25 mouse cellular contexts compared by ENCODE assay signal in genomic region chr7:43660002-43660401, GRCm38 (mm10). TPM values are rescaled to one million over a fixed set of nuclear protein-coding genes. Genes with fewer than 3 reads are reported as not detected.
DNase-seq lines count a peak whose midpoint lies in the region; ATAC-seq and TF ChIP-seq lines count a peak whose summit lies in the region.
"Had no signal": no experiment of that assay in that cellular context is flagged by ENCODE, and none has a peak within 500 bp of the region (broad histone marks: within the 10 kb centered on the region; RNA-seq: fewer than 3 reads in every experiment).

Gene Siglece (minus strand): TSS chr7:43660161.

- H3K36me3 ChIP-seq in liver, adult 2 months (ENCODE audit: control insufficient read depth, insufficient read depth, low read length): no peaks in the 10 kb centered on the region
- no peaks in the 10 kb centered on the region for H3K36me3 ChIP-seq in liver, embryonic 16.5 days (ENCODE audit: control insufficient read depth, insufficient read depth)
- H3K36me3 ChIP-seq in forebrain, postnatal 0 days (ENCODE audit: insufficient read depth): no peaks in the 10 kb centered on the region
- H3K36me3 ChIP-seq: embryonic facial prominence, embryonic 10.5 days; forebrain, embryonic 15.5 days; G1E; intestine, embryonic 15.5 days; limb, embryonic 12.5 days; midbrain, embryonic 10.5 days had no signal

- no peak for ATAC-seq in liver, embryonic 16.5 days (ENCODE audit: low read depth)
- 0 out of 2 replicates have a peak, but pooled peaks have one; percentile 34 for ATAC-seq in neutrophil, adult 5-6 weeks (ENCODE audit: extremely low read depth, insufficient number of reproducible peaks, low FRiP score, poor library complexity, severe bottlenecking)
- no peak for ATAC-seq in forebrain, postnatal 0 days
- ATAC-seq: forebrain, embryonic 15.5 days; hindbrain, embryonic 16.5 days; intestine, embryonic 15.5 days; midbrain, embryonic 16.5 days; Patski had no signal

- H3K9me3 ChIP-seq in liver, embryonic 16.5 days (replicated peaks; ENCODE audit: control insufficient read depth, low read length): no peaks in the 10 kb centered on the region
- H3K9me3 ChIP-seq in forebrain, postnatal 0 days (ENCODE audit: low read length): no peaks in the 10 kb centered on the region
- H3K9me3 ChIP-seq: embryonic facial prominence, embryonic 10.5 days; forebrain, embryonic 15.5 days; G1E; intestine, embryonic 15.5 days; limb, embryonic 12.5 days; midbrain, embryonic 10.5 days had no signal

- no peaks in the 10 kb centered on the region for H3K4me1 ChIP-seq in liver, adult 2 months (ENCODE audit: control insufficient read depth, insufficient read depth, low read length)
- peaks cover 71% of the 10 kb centered on the region for H3K4me1 ChIP-seq in bone marrow macrophage, adult 2 months (ENCODE audit: control insufficient read depth, insufficient read depth, low read length)
- no peaks in the 10 kb centered on the region for H3K4me1 ChIP-seq in liver, embryonic 16.5 days (ENCODE audit: control insufficient read depth, low read depth, low read length)
- H3K4me1 ChIP-seq in forebrain, postnatal 0 days (ENCODE audit: insufficient read depth): no peaks in the 10 kb centered on the region
- H3K4me1 ChIP-seq: embryonic facial prominence, embryonic 10.5 days; forebrain, embryonic 15.5 days; intestine, embryonic 15.5 days; limb, embryonic 12.5 days; midbrain, embryonic 10.5 days had no signal

- no peak for TF ChIP-seq CTCF in liver, adult 2 months (IDR thresholded peaks at IDR 0.05; ENCODE audit: low read depth, low read length)
- TF ChIP-seq CTCF in bone marrow macrophage, adult 2 months (IDR thresholded peaks at IDR 0.05; ENCODE audit: low read depth, low read length): no peak
- no peak for TF ChIP-seq CTCF in forebrain, postnatal 0 days (IDR thresholded peaks at IDR 0.05; ENCODE audit: low read depth)

- peak within 1 kb of the TSS; percentile 23 for H3K27ac ChIP-seq in liver, adult 2 months (replicated peaks; ENCODE audit: insufficient read depth, low read depth, low read length)
- peak within 1 kb of the TSS; percentile 81 for H3K27ac ChIP-seq in bone marrow macrophage, adult 2 months (ENCODE audit: insufficient read depth, low read depth, low read length)
- peak within 1 kb of the TSS; percentile 14; the same call in 1 of the 2 replicates for H3K27ac ChIP-seq in liver, embryonic 16.5 days (ENCODE audit: low read length)
- H3K27ac ChIP-seq in forebrain, postnatal 0 days (ENCODE audit: low read depth, low read length): no peak within 1 kb of the TSS
- H3K27ac ChIP-seq: embryonic facial prominence, embryonic 10.5 days; forebrain, embryonic 15.5 days; intestine, embryonic 15.5 days; limb, embryonic 12.5 days; midbrain, embryonic 10.5 days had no signal

- TF ChIP-seq POLR2A in liver, adult 2 months (IDR thresholded peaks at IDR 0.05; ENCODE audit: extremely low read depth, insufficient read depth, low read length): no peak
- TF ChIP-seq POLR2A in bone marrow macrophage, adult 2 months (IDR thresholded peaks at IDR 0.05; ENCODE audit: borderline replicate concordance, low read depth, low read length): no peak

- H3K27me3 ChIP-seq in liver, adult 2 months (ENCODE audit: control insufficient read depth, insufficient read depth, low read length): no peaks in the 10 kb centered on the region
- H3K27me3 ChIP-seq in liver, embryonic 16.5 days (ENCODE audit: control insufficient read depth, insufficient read depth, low read depth, low read length): no peaks in the 10 kb centered on the region
- H3K27me3 ChIP-seq in forebrain, postnatal 0 days (ENCODE audit: insufficient read depth, low read length): no peaks in the 10 kb centered on the region
- H3K27me3 ChIP-seq: CH12.LX; forebrain, embryonic 15.5 days; intestine, embryonic 15.5 days; limb, embryonic 12.5 days had no signal

- peak; percentile 10 for DNase-seq in liver, adult 2 months (ENCODE audit: extremely low read depth, low read depth, low spot score)
- no peak for DNase-seq in liver
- DNase-seq in forebrain, postnatal 0 days: no peak
- no peak for DNase-seq in layer of hippocampus, adult 8-10 months (ENCODE audit: low spot score in 2 of 2)
- DNase-seq: adrenal gland, adult 8-10 months; cerebellum, adult 9-10 months; gastrocnemius, postnatal 25 days; kidney, adult 8-10 months; kidney, postnatal 10 days; lung, embryonic 14.5 days; right cerebral cortex, adult 18-20 months; right cerebral cortex, postnatal 4 days had no signal

- no peak within 1 kb of the TSS; the same call in 1 of the 2 replicates for H3K9ac ChIP-seq in liver, adult 2 months (ENCODE audit: low read depth, low read length)
- H3K9ac ChIP-seq in liver, embryonic 16.5 days (ENCODE audit: low read depth, low read length): no peak within 1 kb of the TSS
- no peak within 1 kb of the TSS for H3K9ac ChIP-seq in forebrain, postnatal 0 days
- H3K9ac ChIP-seq: forebrain, embryonic 15.5 days; intestine, embryonic 15.5 days; limb, embryonic 12.5 days; lung, embryonic 14.5 days had no signal

- 79% methylated on average over 1 of the region's 1 CpGs for WGBS in liver, adult 2 months
- 17% methylated on average over 1 of the region's 1 CpGs for WGBS in liver, embryonic 16.5 days (ENCODE audit: insufficient replicate concordance)
- WGBS in forebrain, postnatal 0 days: 71% methylated on average over 1 of the region's 1 CpGs

- H3K79me2 ChIP-seq in liver, adult 2 months (ENCODE audit: control insufficient read depth, insufficient read depth, low read length): no peaks in the 10 kb centered on the region

- H3K4me3 ChIP-seq in liver, adult 2 months (ENCODE audit: insufficient read depth, low read depth, low read length): peak within 1 kb of the TSS; percentile 24
- H3K4me3 ChIP-seq in bone marrow macrophage, adult 2 months (ENCODE audit: insufficient read depth, low read length): peak within 1 kb of the TSS; percentile 49
- H3K4me3 ChIP-seq in liver, embryonic 16.5 days (ENCODE audit: low read depth, low read length): peak within 1 kb of the TSS; percentile 31
- no peak within 1 kb of the TSS for H3K4me3 ChIP-seq in forebrain, postnatal 0 days (ENCODE audit: low read depth, low read length)
- H3K4me3 ChIP-seq: embryonic facial prominence, embryonic 10.5 days; forebrain, embryonic 15.5 days; intestine, embryonic 15.5 days; limb, embryonic 12.5 days; midbrain, embryonic 10.5 days had no signal

- H3K4me2 ChIP-seq in liver, embryonic 16.5 days (ENCODE audit: low read depth, low read length): peak within 1 kb of the TSS; percentile 16; the same call in 1 of the 2 replicates
- no peak within 1 kb of the TSS for H3K4me2 ChIP-seq in forebrain, postnatal 0 days (ENCODE audit: low read depth)
- H3K4me2 ChIP-seq: forebrain, embryonic 15.5 days; intestine, embryonic 15.5 days; limb, embryonic 12.5 days; lung, embryonic 14.5 days had no signal

RNA-seq across cellular contexts. Expression of gene Siglece, which starts in this region (rescaled TPM):
- 2.1 and 3.0 TPM in 2 replicates for total RNA-seq in liver, adult 2 months (2014; rRNA removed)
- polyA plus RNA-seq in liver, adult 2 months (2012; rRNA removed): 2.2 and 4.5 TPM in 2 replicates
- polyA plus RNA-seq in bone marrow macrophage, adult 2 months (2012; ENCODE audit: insufficient read depth, insufficient read length, missing spikeins): 41.5 and 47.6 TPM in 2 replicates
- polyA plus RNA-seq in liver, embryonic 16.5 days (2015; fragmentation: Nextera tagmentation; extraction: Ambion mirVana): 4.0 and 5.0 TPM in 2 replicates
- 135 and 136 TPM in 2 replicates for total RNA-seq in neutrophil, adult 5-6 weeks (2017)
- 1.2 TPM in 1 of 2 replicates, not detected in the other for total RNA-seq in forebrain, postnatal 0 days (2014; rRNA removed)
- polyA plus RNA-seq in forebrain, postnatal 0 days (2015; fragmentation: Nextera tagmentation; extraction: Ambion mirVana): 0.31 and 0.64 TPM in 2 replicates
- 1 to 10 TPM; 1.3 to 2.6 (median 1.5) TPM for total RNA-seq in layer of hippocampus, adult 8-10 months (2022)
- total RNA-seq: CH12.LX had no signal
- polyA plus RNA-seq: G1E had no signal

Comparison
In these comparisons a context has a peak if more than half of its experiments do, and no peak if none do; other contexts are left out.
1. RNA of gene Siglece (total RNA-seq): 135 to 136 TPM in neutrophil, adult 5-6 weeks; 2.1 to 3.0 TPM in liver, adult 2 months, 1.3 to 2.6 TPM in layer of hippocampus, adult 8-10 months and 1.2 TPM in forebrain, postnatal 0 days; every median in the first group is over 10 times any median in the second.